Mouse (Mus musculus) spleen, postnatal 10 days (tissue): ENCODE data around the gene Sirpa.

ENCODE experiments used
- DNase-seq, 2 experiments: peaks; one replicate each; pipeline ENCODE4 v3.0.0; 2021 to 2022; ENCODE audit warnings: low spot score in 2 of 2

Sirpa gene

GRCm38 (mm10) chr2:129633077-129633732 is 40.6 kb downstream of the Sirpa start:
- DNase-seq: peak in 1 of 2 experiments; percentile 48

GRCm38 (mm10) chr2:129633982-129634381 is 41.3 kb downstream of the Sirpa start:
- DNase-seq: no peak

- DNase-seq: no peak
These were observed 60.0 kb downstream of the Sirpa start for GRCm38 (mm10) chr2:129652616-129653015.

- DNase-seq: no peak
These were observed 61.0 kb downstream of the Sirpa start for GRCm38 (mm10) chr2:129653632-129654031.

GRCm38 (mm10) chr2:129654233-129654950 is 61.8 kb downstream of the Sirpa start:
- DNase-seq: no peak

- DNase-seq: no peak
These were observed 62.4 kb downstream of the Sirpa start for GRCm38 (mm10) chr2:129655033-129655432.

GRCm38 (mm10) chr2:129658796-129659195 is 66.2 kb downstream of the Sirpa start:
- DNase-seq: no peak

GRCm38 (mm10) chr2:129660020-129660419 is 67.4 kb downstream of the Sirpa start:
- DNase-seq: no peak

GRCm38 (mm10) chr2:129662484-129662883 is 69.8 kb downstream of the Sirpa start:
- DNase-seq: peak in 1 of 2 experiments; percentile 57

GRCm38 (mm10) chr2:129671911-129672310 is 79.3 kb downstream of the Sirpa start:
- no peak for DNase-seq

GRCm38 (mm10) chr2:129674935-129675634 is 82.5 kb downstream of the Sirpa start:
- DNase-seq: peak; percentile 73 to 91

GRCm38 (mm10) chr2:129677664-129678063 is 85.0 kb downstream of the Sirpa start:
- DNase-seq: no peak

- no peak for DNase-seq
These were observed 86.4 kb downstream of the Sirpa start for GRCm38 (mm10) chr2:129679066-129679465.

GRCm38 (mm10) chr2:129680236-129680635 is 87.6 kb downstream of the Sirpa start:
- DNase-seq: no peak
